Mouse (Mus musculus) testis, postnatal 10 days (tissue): ENCODE results near the gene Sema3g.

Source experiments
- DNase-seq: peaks from one replicate; pipeline ENCODE4 v3.0.0; 2021; ENCODE audit warnings: low spot score

Sema3g gene

GRCm38 (mm10) chr14:31195968-31196367, 21.7 kb upstream of the Sema3g start:
- no peak for DNase-seq

GRCm38 (mm10) chr14:31197547-31198516, 19.8 kb upstream of the Sema3g start:
- DNase-seq: no peak

DNA sequence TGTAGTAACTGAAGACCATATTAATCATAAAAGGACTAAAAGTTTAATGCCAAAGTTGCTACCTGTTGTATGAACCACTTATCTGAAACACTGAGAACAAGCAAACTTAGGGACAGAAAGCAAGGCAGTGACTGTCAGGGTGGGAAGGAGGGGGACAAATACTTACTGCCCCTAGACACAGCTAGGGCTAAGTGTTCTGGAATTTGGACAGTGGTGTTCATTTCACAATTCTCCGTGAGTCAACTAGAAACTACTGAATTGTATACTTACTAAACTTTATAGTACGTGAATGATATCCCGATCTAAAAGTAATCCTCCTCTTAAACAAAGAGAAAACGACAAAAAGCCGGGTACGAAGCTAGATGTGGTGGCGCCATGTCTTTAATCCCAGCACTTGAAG, 18.1 kb upstream of the Sema3g start:
- DNase-seq: no peak

- DNase-seq: no peak
These were observed 17.6 kb upstream of the Sema3g start for GRCm38 (mm10) chr14:31200038-31200437.

DNA sequence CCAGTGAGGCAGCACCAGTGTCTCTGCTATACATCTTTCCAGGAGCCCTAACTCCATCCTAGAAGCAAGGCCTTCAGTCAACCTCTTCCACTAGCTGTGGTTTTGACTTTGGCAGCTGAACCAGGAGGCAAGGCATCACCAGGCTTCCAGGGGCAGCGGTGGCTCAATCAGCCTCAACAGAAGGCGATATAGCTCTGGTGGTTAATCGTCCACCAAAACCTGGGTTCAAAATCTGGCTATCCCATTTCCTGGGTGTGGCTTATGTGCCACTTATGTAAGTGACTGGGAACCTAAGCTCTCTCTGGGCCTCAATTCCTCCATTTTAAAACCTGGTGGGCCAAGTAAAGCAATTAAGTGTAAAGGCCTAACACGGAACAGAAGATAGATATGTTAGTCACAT, 12.8 kb upstream of the Sema3g start:
- DNase-seq: no peak

DNA sequence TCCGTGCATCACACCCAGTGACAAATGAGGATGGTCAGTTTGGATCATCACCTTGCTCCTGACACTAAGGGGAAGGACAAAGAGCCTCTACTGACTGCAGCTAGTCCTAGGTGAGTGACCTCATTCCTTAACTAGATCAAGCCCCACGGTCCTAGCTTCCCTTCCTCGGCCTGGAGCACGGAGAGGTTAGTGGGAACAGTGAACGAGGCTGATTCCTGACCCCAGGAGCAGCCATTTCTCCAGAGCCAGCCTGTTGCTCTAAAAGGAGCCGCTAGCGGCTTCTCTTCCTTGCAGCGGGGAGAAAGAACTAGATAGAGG, 12.5 kb upstream of the Sema3g start:
- DNase-seq: no peak

- DNase-seq: peak; percentile 84
These were observed 11.8 kb upstream of the Sema3g start for GRCm38 (mm10) chr14:31205562-31206467.

GRCm38 (mm10) chr14:31206472-31206981, 11.1 kb upstream of the Sema3g start:
- peak; percentile 99 for DNase-seq

- no peak for DNase-seq
These were observed 10.4 kb upstream of the Sema3g start for GRCm38 (mm10) chr14:31207070-31207830.

DNA sequence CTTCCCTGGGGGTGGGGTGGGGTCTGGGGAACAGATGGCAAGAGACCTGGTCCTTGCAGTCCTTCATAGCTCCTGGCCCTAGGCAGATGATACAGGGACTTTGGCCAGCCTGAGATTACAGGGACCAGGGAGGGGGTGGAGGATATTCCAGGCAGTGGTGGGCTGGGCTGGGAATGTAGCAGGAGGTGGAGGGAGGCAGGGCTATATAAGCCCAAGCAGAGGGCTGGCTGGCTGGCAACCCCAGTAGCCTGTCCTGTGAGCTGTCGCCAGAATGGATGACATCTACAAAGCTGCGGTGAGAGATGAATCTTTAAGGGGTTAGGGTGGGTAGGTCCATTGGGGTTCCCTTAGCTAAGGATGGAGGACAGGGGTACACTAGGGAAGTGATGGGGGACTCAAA, 9.6 kb upstream of the Sema3g start, which contains the start of gene Tnnc1:
Tnnc1 (plus strand) TSS at position 229 of the 400 bp plus-strand sequence.
- DNase-seq: no peak

- DNase-seq: no peak
These were observed 8.5 kb upstream of the Sema3g start for GRCm38 (mm10) chr14:31209133-31209557.

DNA sequence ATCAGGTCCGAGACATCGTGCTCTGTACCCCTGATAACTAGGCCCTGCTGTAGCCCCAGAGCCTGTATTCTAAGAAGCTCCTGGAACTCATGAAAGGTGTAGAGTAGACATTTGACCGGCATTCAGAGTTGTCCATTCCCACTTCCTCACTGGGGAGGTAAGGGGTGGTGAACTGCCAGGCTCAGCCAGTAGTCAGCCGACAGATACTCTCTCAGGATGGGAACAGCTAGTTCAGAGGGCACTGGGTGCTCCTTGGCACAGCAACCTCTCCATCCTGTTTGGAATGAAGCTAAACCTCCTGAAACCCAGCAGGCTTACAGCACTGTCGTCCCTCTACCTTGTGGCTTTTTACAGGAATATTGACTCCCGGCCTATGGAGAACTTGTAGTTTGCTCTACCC, 5.8 kb upstream of the Sema3g start:
- DNase-seq: no peak

- no peak for DNase-seq
These were observed 5.2 kb upstream of the Sema3g start for GRCm38 (mm10) chr14:31212499-31212898.

- DNase-seq: no peak
These were observed 3.8 kb upstream of the Sema3g start for GRCm38 (mm10) chr14:31213868-31214267.

- no peak for DNase-seq
These were observed 3.0 kb upstream of the Sema3g start for GRCm38 (mm10) chr14:31214684-31215083.

GRCm38 (mm10) chr14:31215157-31216002, 2.3 kb upstream of the Sema3g start:
- DNase-seq: peak; percentile 74

GRCm38 (mm10) chr14:31216846-31217245, 814 bp upstream of the Sema3g start, which contains the start of gene Nisch:
Gene Nisch (minus strand): TSS chr14:31216946.
- DNase-seq: no peak

- DNase-seq: peak; percentile 86
These were observed 9.3 kb downstream of the Sema3g start for GRCm38 (mm10) chr14:31226978-31227377.

DNA sequence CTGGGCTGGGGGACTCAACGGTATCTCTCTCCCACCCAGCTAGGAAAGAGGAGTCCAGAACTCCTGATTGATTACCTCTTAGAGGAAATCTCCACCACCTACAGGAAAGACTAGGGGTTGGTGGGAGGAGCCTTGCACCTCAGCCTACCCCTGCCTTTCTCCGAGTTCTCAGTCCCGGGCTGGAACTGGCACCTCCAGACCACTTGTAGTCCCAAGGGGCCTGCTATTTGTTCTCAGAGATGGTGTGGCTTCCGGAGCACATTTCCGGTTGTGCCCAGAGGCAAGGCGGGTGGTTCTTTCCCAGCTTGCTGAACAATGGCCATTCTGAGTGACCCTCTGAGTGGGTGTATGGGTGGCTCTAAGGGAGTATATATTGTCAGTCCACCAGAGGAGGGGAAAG, 10.6 kb downstream of the Sema3g start:
- peak; percentile 38 for DNase-seq

DNA sequence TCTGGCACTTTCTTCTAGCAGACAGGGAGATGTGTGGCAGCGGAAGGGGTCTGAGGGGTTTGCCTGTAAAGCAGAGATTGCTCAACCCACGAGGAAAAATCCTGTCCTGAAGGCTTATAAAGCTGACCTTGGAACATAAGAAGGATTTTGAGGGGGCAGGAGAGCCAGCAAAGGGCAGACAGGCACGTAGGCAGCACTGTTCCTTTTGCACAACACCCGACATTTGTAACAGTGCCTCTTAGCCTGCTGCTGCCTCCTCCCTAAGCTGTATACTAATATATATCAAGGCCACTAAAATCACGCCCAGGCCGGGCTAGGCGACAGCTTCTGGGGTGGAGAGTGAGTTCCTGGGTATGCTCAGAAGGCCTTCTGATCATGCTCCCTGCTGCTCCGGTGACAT, 12.8 kb downstream of the Sema3g start:
- DNase-seq: peak; percentile 44
